ENCODE assay signal across 15 mouse cellular contexts in the genomic region with DNA sequence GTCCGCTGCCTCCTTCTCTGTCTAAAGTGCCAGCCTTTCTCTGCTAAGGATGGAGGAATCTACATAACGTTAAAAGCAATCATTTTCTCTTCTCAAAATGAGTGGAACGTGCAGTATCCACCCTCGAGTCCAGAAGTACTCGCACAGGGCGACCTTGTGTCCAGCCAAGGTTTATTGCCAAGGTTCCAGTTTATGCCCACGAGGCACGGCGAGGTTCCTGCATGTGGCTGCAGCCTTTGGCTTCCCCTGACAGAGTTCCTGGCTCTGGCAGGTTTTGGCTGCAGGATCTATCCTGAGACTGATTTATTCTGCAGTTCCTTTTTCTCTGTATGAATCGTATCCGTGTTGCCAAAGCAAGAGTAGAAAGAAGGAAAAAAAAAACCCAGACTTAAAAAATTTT.
DNase-seq lines count a peak whose midpoint lies in the region; TF ChIP-seq lines count a peak whose summit lies in the region.
"Had no signal": no experiment of that assay in that cellular context is flagged by ENCODE, and none has a peak within 500 bp of the region (broad histone marks: within the 10 kb centered on the region; RNA-seq: fewer than 3 reads in every experiment).

No protein-coding gene starts in this region.

- no peak for TF ChIP-seq CTCF in gastrocnemius, adult 2 months (IDR thresholded peaks at IDR 0.05)

- intact Hi-C loops in gastrocnemius, adult 2 months (cut with DNase I): no loop called here

- no peak overlapping the region for H3K4me3 ChIP-seq in gastrocnemius, adult 2 months
- H3K4me3 ChIP-seq: heart, embryonic 15.5 days; hindbrain, embryonic 10.5 days; limb, embryonic 13.5 days; myocyte had no signal

- H3K27ac ChIP-seq in gastrocnemius, adult 2 months: no peak overlapping the region
- H3K27ac ChIP-seq: heart, embryonic 15.5 days; hindbrain, embryonic 10.5 days; limb, embryonic 13.5 days had no signal

- DNase-seq in adrenal gland, adult (ENCODE audit: inconsistent age in 2 of 2, low spot score in 1 of 2): peak; percentile 66 to 86
- DNase-seq in adrenal gland, postnatal 4 days (ENCODE audit: low spot score in 2 of 2): no peak
- DNase-seq in ovary, adult 18-20 months (ENCODE audit: low spot score): peak; percentile 23
- no peak for DNase-seq in ovary, postnatal 14 days (ENCODE audit: low spot score)
- DNase-seq in gastrocnemius, adult 2 months: peak; percentile 64
- peak; percentile 60 to 65 for DNase-seq in kidney, postnatal 36 days
- no peak for DNase-seq in frontal cortex, postnatal 14 days (ENCODE audit: low spot score in 2 of 2)
- DNase-seq in lung, postnatal 36 days: no peak
- DNase-seq: embryo, embryonic 11 days; forebrain, postnatal 0 days; right cerebral cortex, postnatal 14 days had no signal

Comparison
In these comparisons a context has a peak if more than half of its experiments do, and no peak if none do; other contexts are left out.
1. DNase-seq: peak in adrenal gland, adult (2 of 2), ovary, adult 18-20 months (single experiment), gastrocnemius, adult 2 months (single experiment) and kidney, postnatal 36 days (2 of 2); none in adrenal gland, postnatal 4 days (0 of 2), ovary, postnatal 14 days (single experiment), frontal cortex, postnatal 14 days (0 of 2) and lung, postnatal 36 days (single experiment).